Mouse (Mus musculus): ENCODE results near the gene Fasn. TPM values are rescaled to one million over a fixed set of nuclear protein-coding genes. Genes with fewer than 3 reads are reported as not detected.
A peak's percentile ranks its signal among the peaks of the same experiment; 100 is the strongest.
"Not testable (repeated sequence)": the region's sequence is repeated elsewhere in the genome, so short reads cannot be mapped to it uniquely, and the experiment has no call there.

Gene Fasn
- 151 and 179 TPM in 2 replicates for polyA plus RNA-seq (2012; rRNA removed)

GRCm38 (mm10) chr11:120823956-120824786 is at the start of gene Fasn:
TSS of gene Fasn (minus strand) at chr11:120824547.
- whole genome bisulfite sequencing: under 1% methylated on average over 104 of the region's 109 CpGs
- Histone ChIP-seq H3K36me3 (ENCODE audit: control insufficient read depth, insufficient read depth, low read length) (peaks cover 17% of the 10 kb centered on the region), H3K4me1 (ENCODE audit: control insufficient read depth, insufficient read depth, insufficient read length) (peaks cover 12% of the 10 kb centered on the region; the same call in 1 of the 2 replicates), H3K27ac (ENCODE audit: insufficient read depth, low read length) (peak within 1 kb of the TSS; percentile 90), H3K4me3 (ENCODE audit: extremely low read depth, insufficient read depth, insufficient read length) (peak within 1 kb of the TSS; percentile 88), H3K27me3 (ENCODE audit: control insufficient read depth, insufficient read depth, low read length) (no peaks in the 10 kb centered on the region)
- TF ChIP-seq CTCF (IDR thresholded peaks at IDR 0.05; ENCODE audit: extremely low read depth, insufficient read depth, insufficient read length, insufficient replicate concordance) (peak; percentile 33; the same call in 1 of the 2 replicates), POLR2A (IDR thresholded peaks at IDR 0.05; ENCODE audit: low read depth, low read length) (peak; percentile 98)
- peak; percentile 87 to 95 for DNase-seq (ENCODE audit: low read depth in 1 of 2, low spot score in 2 of 2)

- H3K27ac ChIP-seq (ENCODE audit: insufficient read depth, low read length): no peak overlapping the region
Measured at GRCm38 (mm10) chr11:120873206-120873605, 48.9 kb upstream of the Fasn start.

GRCm38 (mm10) chr11:120871521-120871920 is 47.2 kb upstream of the Fasn start:
- no peaks in the 10 kb centered on the region for H3K27me3 ChIP-seq (ENCODE audit: control insufficient read depth, insufficient read depth, low read length)
- TF ChIP-seq CTCF (IDR thresholded peaks at IDR 0.05; ENCODE audit: extremely low read depth, insufficient read depth, insufficient read length, insufficient replicate concordance): no peak
- TF ChIP-seq POLR2A (IDR thresholded peaks at IDR 0.05; ENCODE audit: low read depth, low read length): no peak
- H3K4me3 ChIP-seq (ENCODE audit: extremely low read depth, insufficient read depth, insufficient read length): no peak overlapping the region
- no peaks in the 10 kb centered on the region for H3K4me1 ChIP-seq (ENCODE audit: control insufficient read depth, insufficient read depth, insufficient read length)
- WGBS: 94% methylated on average over 9 of the region's 9 CpGs
- DNase-seq (ENCODE audit: low read depth in 1 of 2, low spot score in 2 of 2): no peak
- no peak overlapping the region for H3K27ac ChIP-seq (ENCODE audit: insufficient read depth, low read length)
- H3K36me3 ChIP-seq (ENCODE audit: control insufficient read depth, insufficient read depth, low read length): no peaks in the 10 kb centered on the region

More at GRCm38 (mm10) chr11:120873206-120873605, 48.9 kb upstream of the Fasn start:
- H3K27me3 ChIP-seq (ENCODE audit: control insufficient read depth, insufficient read depth, low read length): no peaks in the 10 kb centered on the region
- DNase-seq (ENCODE audit: low read depth in 1 of 2, low spot score in 2 of 2): no peak
- 94% methylated on average over 6 of the region's 6 CpGs for WGBS
- no peak overlapping the region for H3K4me3 ChIP-seq (ENCODE audit: extremely low read depth, insufficient read depth, insufficient read length)
- H3K36me3 ChIP-seq (ENCODE audit: control insufficient read depth, insufficient read depth, low read length): no peaks in the 10 kb centered on the region
- H3K4me1 ChIP-seq (ENCODE audit: control insufficient read depth, insufficient read depth, insufficient read length): no peaks in the 10 kb centered on the region
- TF ChIP-seq POLR2A (IDR thresholded peaks at IDR 0.05; ENCODE audit: low read depth, low read length) (no peak), CTCF (IDR thresholded peaks at IDR 0.05; ENCODE audit: extremely low read depth, insufficient read depth, insufficient read length, insufficient replicate concordance) (no peak)

- Histone ChIP-seq H3K4me1 (ENCODE audit: control insufficient read depth, insufficient read depth, insufficient read length) (no peaks in the 10 kb centered on the region), H3K36me3 (ENCODE audit: control insufficient read depth, insufficient read depth, low read length) (no peaks in the 10 kb centered on the region), H3K4me3 (ENCODE audit: extremely low read depth, insufficient read depth, insufficient read length) (no peak overlapping the region), H3K27ac (ENCODE audit: insufficient read depth, low read length) (no peak overlapping the region), H3K27me3 (ENCODE audit: control insufficient read depth, insufficient read depth, low read length) (no peaks in the 10 kb centered on the region)
- TF ChIP-seq POLR2A (IDR thresholded peaks at IDR 0.05; ENCODE audit: low read depth, low read length) (no peak), CTCF (IDR thresholded peaks at IDR 0.05; ENCODE audit: extremely low read depth, insufficient read depth, insufficient read length, insufficient replicate concordance) (no peak)
- WGBS: 100% methylated on average over 1 of the region's 1 CpGs
- no peak for DNase-seq (ENCODE audit: low read depth in 1 of 2, low spot score in 2 of 2)
Measured at GRCm38 (mm10) chr11:120865816-120866215, 41.5 kb upstream of the Fasn start.

GRCm38 (mm10) chr11:120862819-120863218 is 38.5 kb upstream of the Fasn start:
- DNase-seq (ENCODE audit: low read depth in 1 of 2, low spot score in 2 of 2): no peak
- no peaks in the 10 kb centered on the region for H3K4me1 ChIP-seq (ENCODE audit: control insufficient read depth, insufficient read depth, insufficient read length)
- no peaks in the 10 kb centered on the region for H3K27me3 ChIP-seq (ENCODE audit: control insufficient read depth, insufficient read depth, low read length)
- 94% methylated on average over 10 of the region's 10 CpGs for WGBS
- TF ChIP-seq POLR2A (IDR thresholded peaks at IDR 0.05; ENCODE audit: low read depth, low read length) (no peak), CTCF (IDR thresholded peaks at IDR 0.05; ENCODE audit: extremely low read depth, insufficient read depth, insufficient read length, insufficient replicate concordance) (no peak)
- H3K36me3 ChIP-seq (ENCODE audit: control insufficient read depth, insufficient read depth, low read length): no peaks in the 10 kb centered on the region
- H3K4me3 ChIP-seq (ENCODE audit: extremely low read depth, insufficient read depth, insufficient read length): no peak overlapping the region
- H3K27ac ChIP-seq (ENCODE audit: insufficient read depth, low read length): no peak overlapping the region

- H3K36me3 ChIP-seq (ENCODE audit: control insufficient read depth, insufficient read depth, low read length); H3K4me1 ChIP-seq (ENCODE audit: control insufficient read depth, insufficient read depth, insufficient read length); DNase-seq (ENCODE audit: low read depth in 1 of 2, low spot score in 2 of 2); H3K27me3 ChIP-seq (ENCODE audit: control insufficient read depth, insufficient read depth, low read length); H3K27ac ChIP-seq (ENCODE audit: insufficient read depth, low read length); H3K4me3 ChIP-seq (ENCODE audit: extremely low read depth, insufficient read depth, insufficient read length): not testable (repeated sequence)
- 98% methylated on average over 3 of the region's 3 CpGs for WGBS
Measured at GRCm38 (mm10) chr11:120855938-120856337, 31.6 kb upstream of the Fasn start.

GRCm38 (mm10) chr11:120853788-120854187 is 29.4 kb upstream of the Fasn start:
- no peaks in the 10 kb centered on the region for H3K27me3 ChIP-seq (ENCODE audit: control insufficient read depth, insufficient read depth, low read length)

More at GRCm38 (mm10) chr11:120853788-120854187, 29.4 kb upstream of the Fasn start:
- Histone ChIP-seq H3K36me3 (ENCODE audit: control insufficient read depth, insufficient read depth, low read length) (no peaks in the 10 kb centered on the region), H3K4me1 (ENCODE audit: control insufficient read depth, insufficient read depth, insufficient read length) (peaks cover 7% of the 10 kb centered on the region; the same call in 1 of the 2 replicates), H3K4me3 (ENCODE audit: extremely low read depth, insufficient read depth, insufficient read length) (no peak overlapping the region), H3K27ac (ENCODE audit: insufficient read depth, low read length) (no peak overlapping the region)
- DNase-seq (ENCODE audit: low read depth in 1 of 2, low spot score in 2 of 2): no peak
- TF ChIP-seq POLR2A (IDR thresholded peaks at IDR 0.05; ENCODE audit: low read depth, low read length) (no peak), CTCF (IDR thresholded peaks at IDR 0.05; ENCODE audit: extremely low read depth, insufficient read depth, insufficient read length, insufficient replicate concordance) (no peak)
- WGBS: 87% methylated on average over 4 of the region's 4 CpGs
